Mouse (Mus musculus): ENCODE measurements around the gene Stat3. TPM values are rescaled to one million over a fixed set of nuclear protein-coding genes. Genes with fewer than 3 reads are reported as not detected.

The Stat3 gene
- polyA plus RNA-seq, 1 experiment = 47.5 TPM

DNA sequence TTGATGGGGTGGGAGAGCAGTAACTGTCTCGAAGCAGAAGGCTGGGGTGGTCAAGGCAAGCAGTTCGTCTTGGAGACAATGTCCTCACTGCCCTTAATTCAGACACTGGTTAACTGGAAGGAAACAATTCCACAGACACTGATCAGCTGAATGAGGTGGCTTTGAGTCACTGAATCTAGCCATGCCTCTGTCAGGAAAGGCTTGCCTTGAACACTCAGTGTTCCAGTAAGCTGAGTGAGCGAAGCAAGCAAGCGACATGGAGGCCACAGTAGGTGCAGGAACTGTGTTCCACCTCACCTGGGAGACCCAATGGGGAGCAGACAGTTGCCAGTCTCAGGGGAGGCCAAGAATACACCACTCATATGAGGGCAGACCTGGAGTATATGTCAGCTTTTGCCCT lies 52.1 kb downstream of the Stat3 start:
- Histone ChIP-seq H3K27ac (ENCODE audit: insufficient read depth, low read length) (no peak overlapping the region), H3K4me1 (ENCODE audit: control insufficient read depth, insufficient read depth, low read length) (peaks cover 5% of the 10 kb centered on the region; the same call in 1 of the 2 replicates), H3K27me3 (ENCODE audit: control insufficient read depth, insufficient read depth, low read length) (no peaks in the 10 kb centered on the region), H3K4me3 (replicated peaks; ENCODE audit: insufficient read depth, low read depth, low read length) (no peak overlapping the region)
- TF ChIP-seq POLR2A (IDR thresholded peaks at IDR 0.05; ENCODE audit: borderline replicate concordance, insufficient read depth, low read length) (no peak), CTCF (IDR thresholded peaks at IDR 0.05; ENCODE audit: borderline replicate concordance, insufficient read depth, low read depth, low read length) (no peak)
- WGBS = 91% methylated on average over 4 of the region's 4 CpGs
- no peak for DNase-seq

DNA sequence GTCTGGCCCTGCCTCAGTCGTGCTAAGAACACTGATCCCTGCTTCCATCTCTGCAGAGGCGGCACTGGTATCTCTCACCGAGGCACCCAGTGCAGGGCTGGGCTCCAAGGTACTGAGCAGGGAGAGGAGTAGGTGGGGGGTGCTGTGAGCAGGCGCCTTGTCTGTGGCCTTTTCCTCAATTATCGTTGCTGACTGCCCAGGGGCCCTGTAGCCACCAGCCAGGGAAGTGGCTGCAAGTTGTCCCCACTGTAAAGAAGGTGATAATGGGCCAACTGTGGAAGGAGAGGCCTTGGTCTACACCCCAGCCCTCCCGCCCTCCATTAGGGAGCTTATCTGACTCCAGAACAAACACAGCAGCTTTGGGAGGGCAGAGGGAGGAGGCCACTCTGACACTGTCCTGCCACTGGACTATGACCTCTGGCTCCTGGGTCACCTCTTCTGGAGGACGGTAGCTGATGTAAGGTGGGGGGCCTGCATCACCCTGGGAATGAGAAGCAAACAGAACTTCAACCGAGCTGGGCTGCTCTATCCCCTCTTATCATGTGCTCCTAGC lies 53.1 kb downstream of the Stat3 start:
- WGBS = 80% methylated on average over 8 of the region's 8 CpGs
- DNase-seq = no peak
- Histone ChIP-seq H3K4me3 (replicated peaks; ENCODE audit: insufficient read depth, low read depth, low read length) (no peak overlapping the region), H3K4me1 (ENCODE audit: control insufficient read depth, insufficient read depth, low read length) (peaks cover 4% of the 10 kb centered on the region; the same call in 1 of the 2 replicates), H3K27me3 (ENCODE audit: control insufficient read depth, insufficient read depth, low read length) (no peaks in the 10 kb centered on the region), H3K27ac (ENCODE audit: insufficient read depth, low read length) (no peak overlapping the region)
- TF ChIP-seq CTCF (IDR thresholded peaks at IDR 0.05; ENCODE audit: borderline replicate concordance, insufficient read depth, low read depth, low read length) (no peak), POLR2A (IDR thresholded peaks at IDR 0.05; ENCODE audit: borderline replicate concordance, insufficient read depth, low read length) (no peak)

DNA sequence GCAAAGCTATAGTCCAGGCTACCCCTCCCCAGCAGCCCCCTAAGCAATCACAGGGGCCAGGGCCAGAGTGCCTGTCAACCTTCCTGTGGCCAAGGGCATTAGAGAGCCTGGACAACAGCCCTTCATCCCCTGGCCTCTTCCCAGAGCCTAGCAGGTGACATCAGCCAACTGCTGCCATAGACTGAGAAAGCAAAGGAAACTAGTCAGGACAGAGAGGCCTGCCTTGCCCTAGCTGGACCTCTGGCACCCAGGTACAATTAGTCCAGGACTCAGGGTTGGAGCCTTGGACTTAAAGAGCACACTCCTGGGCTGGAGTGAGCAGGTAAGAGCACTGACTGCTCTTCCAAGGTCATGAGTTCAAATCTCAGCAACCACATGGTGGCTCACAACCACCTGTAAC lies 53.9 kb downstream of the Stat3 start:
- Histone ChIP-seq H3K4me3 (replicated peaks; ENCODE audit: insufficient read depth, low read depth, low read length) (no peak overlapping the region), H3K4me1 (ENCODE audit: control insufficient read depth, insufficient read depth, low read length) (no peaks in the 10 kb centered on the region), H3K27ac (ENCODE audit: insufficient read depth, low read length) (no peak overlapping the region), H3K27me3 (ENCODE audit: control insufficient read depth, insufficient read depth, low read length) (no peaks in the 10 kb centered on the region)
- TF ChIP-seq CTCF (IDR thresholded peaks at IDR 0.05; ENCODE audit: borderline replicate concordance, insufficient read depth, low read depth, low read length) (no peak), POLR2A (IDR thresholded peaks at IDR 0.05; ENCODE audit: borderline replicate concordance, insufficient read depth, low read length) (no peak)
- no peak for DNase-seq

DNA sequence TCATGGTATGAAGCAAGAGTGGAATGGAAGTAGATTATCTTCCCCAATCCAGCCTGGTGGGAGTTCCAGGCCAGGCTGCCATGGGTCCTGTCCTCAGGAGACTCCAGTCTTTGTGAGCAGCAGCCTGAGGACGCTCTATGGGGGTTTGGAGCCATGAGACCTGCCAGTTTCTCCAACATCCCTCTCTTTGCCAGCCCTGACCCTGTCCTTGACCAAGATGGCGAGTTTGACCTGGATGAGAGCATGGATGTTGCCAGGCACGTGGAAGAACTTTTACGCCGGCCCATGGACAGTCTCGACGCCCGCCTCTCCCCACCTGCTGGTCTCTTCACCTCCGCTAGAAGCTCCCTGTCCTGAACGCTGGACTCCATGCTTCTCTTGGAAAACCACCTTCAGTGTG lies 55.7 kb downstream of the Stat3 start:
- Histone ChIP-seq H3K4me1 (ENCODE audit: control insufficient read depth, insufficient read depth, low read length) (no peaks in the 10 kb centered on the region), H3K27ac (ENCODE audit: insufficient read depth, low read length) (no peak overlapping the region), H3K27me3 (ENCODE audit: control insufficient read depth, insufficient read depth, low read length) (no peaks in the 10 kb centered on the region), H3K4me3 (replicated peaks; ENCODE audit: insufficient read depth, low read depth, low read length) (no peak overlapping the region)
- 84% methylated on average over 10 of the region's 10 CpGs for WGBS
- no peak for DNase-seq
- TF ChIP-seq POLR2A (IDR thresholded peaks at IDR 0.05; ENCODE audit: borderline replicate concordance, insufficient read depth, low read length) = no peak
- TF ChIP-seq CTCF (IDR thresholded peaks at IDR 0.05; ENCODE audit: borderline replicate concordance, insufficient read depth, low read depth, low read length) = no peak

DNA sequence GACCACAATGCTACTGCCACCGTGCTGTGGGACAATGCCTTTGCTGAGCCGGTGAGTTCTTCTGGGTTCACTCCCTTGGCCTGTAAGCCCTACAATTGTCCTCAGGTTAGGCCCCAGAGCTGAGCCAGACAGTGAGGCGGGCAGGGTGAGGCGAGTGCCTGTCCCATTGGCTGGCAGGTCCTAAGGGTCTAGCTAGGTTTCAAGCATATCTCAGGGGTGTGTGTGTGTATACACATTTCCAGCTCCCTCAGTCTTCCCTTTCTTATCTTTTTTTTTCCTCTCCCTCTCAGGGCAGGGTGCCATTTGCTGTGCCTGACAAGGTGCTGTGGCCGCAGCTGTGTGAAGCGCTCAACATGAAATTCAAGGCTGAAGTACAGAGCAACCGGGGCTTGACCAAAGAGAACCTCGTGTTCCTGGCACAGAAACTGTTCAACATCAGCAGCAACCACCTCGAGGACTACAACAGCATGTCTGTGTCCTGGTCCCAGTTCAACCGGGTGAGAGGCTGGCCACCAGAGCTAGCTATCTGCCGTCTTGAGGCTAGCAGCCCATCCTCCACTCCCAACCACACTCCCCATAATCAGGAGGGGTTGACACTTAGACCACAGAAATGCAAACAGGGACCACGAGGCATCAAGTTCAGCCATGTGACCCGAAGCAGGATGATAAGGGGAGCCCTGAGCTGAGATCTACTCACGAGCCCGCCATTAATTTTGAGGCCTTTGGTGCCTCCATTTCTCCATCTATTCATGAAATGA lies 59.8 kb downstream of the Stat3 start:
- WGBS = 85% methylated on average over 15 of the region's 15 CpGs
- TF ChIP-seq CTCF (IDR thresholded peaks at IDR 0.05; ENCODE audit: borderline replicate concordance, insufficient read depth, low read depth, low read length) (no peak), POLR2A (IDR thresholded peaks at IDR 0.05; ENCODE audit: borderline replicate concordance, insufficient read depth, low read length) (no peak)

DNA sequence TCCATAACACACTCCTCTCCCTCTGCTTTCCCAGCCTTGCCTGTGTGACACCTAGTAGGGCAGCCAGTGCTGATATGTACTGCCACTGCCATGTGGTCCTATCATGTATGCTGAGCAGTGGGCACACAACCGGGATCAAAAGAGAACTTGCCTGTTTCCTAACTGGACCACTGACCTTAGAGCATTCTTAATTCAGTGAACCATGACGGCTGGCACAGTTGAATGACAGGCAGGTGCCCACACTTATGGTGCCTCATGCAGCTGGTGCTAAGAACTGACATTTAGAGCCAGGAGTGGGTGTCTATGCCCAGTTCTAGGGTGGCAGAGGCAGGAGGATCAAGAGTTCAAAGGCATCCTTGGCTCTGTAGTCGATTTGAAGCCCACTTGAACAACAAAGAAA lies 63.6 kb downstream of the Stat3 start:
- Histone ChIP-seq H3K27ac (ENCODE audit: insufficient read depth, low read length) (no peak overlapping the region), H3K4me3 (replicated peaks; ENCODE audit: insufficient read depth, low read depth, low read length) (no peak overlapping the region), H3K4me1 (ENCODE audit: control insufficient read depth, insufficient read depth, low read length) (no peaks in the 10 kb centered on the region; the same call in 1 of the 2 replicates), H3K27me3 (ENCODE audit: control insufficient read depth, insufficient read depth, low read length) (no peaks in the 10 kb centered on the region)
- WGBS = 54% methylated on average over 3 of the region's 3 CpGs
- TF ChIP-seq POLR2A (IDR thresholded peaks at IDR 0.05; ENCODE audit: borderline replicate concordance, insufficient read depth, low read length) (no peak), CTCF (IDR thresholded peaks at IDR 0.05; ENCODE audit: borderline replicate concordance, insufficient read depth, low read depth, low read length) (no peak)
- DNase-seq = no peak

More for the DNA sequence above, 59.8 kb downstream of the Stat3 start:
- Histone ChIP-seq H3K4me3 (replicated peaks; ENCODE audit: insufficient read depth, low read depth, low read length) (no peak overlapping the region), H3K27me3 (ENCODE audit: control insufficient read depth, insufficient read depth, low read length) (no peaks in the 10 kb centered on the region), H3K27ac (ENCODE audit: insufficient read depth, low read length) (no peak overlapping the region), H3K4me1 (ENCODE audit: control insufficient read depth, insufficient read depth, low read length) (no peaks in the 10 kb centered on the region)
- DNase-seq = no peak

DNA sequence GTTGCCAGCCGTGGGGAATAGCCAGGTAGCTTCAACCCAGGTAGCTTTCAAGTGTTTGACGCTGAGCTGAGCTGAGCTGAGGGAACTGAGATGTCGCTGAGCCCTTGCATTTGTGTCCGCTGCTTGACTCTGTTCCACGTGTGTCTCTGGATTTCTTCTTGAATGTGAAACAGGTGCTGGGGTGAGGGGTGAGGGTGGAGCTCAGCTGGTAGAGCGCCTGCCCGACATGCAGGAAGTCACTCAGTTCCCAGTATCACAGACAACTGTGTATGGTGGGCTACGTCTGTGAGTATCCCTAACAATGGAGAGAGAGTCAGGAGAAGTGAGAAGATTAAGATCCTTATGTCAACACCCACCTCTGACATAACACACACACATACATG lies 68.4 kb downstream of the Stat3 start:
- peaks cover 3% of the 10 kb centered on the region; the same call in 1 of the 2 replicates for H3K4me1 ChIP-seq (ENCODE audit: control insufficient read depth, insufficient read depth, low read length)
- no peak for TF ChIP-seq POLR2A (IDR thresholded peaks at IDR 0.05; ENCODE audit: borderline replicate concordance, insufficient read depth, low read length)
- TF ChIP-seq CTCF (IDR thresholded peaks at IDR 0.05; ENCODE audit: borderline replicate concordance, insufficient read depth, low read depth, low read length) = no peak
- DNase-seq = no peak
- H3K4me3 ChIP-seq (replicated peaks; ENCODE audit: insufficient read depth, low read depth, low read length) = no peak overlapping the region
- no peak overlapping the region for H3K27ac ChIP-seq (ENCODE audit: insufficient read depth, low read length)
- no peaks in the 10 kb centered on the region for H3K27me3 ChIP-seq (ENCODE audit: control insufficient read depth, insufficient read depth, low read length)
- 71% methylated on average over 8 of the region's 8 CpGs for WGBS

All from cerebellum, adult 2 months (tissue).